Mouse (Mus musculus): Measurements from ENCODE around the gene Treml1. TPM values are rescaled to one million over a fixed set of nuclear protein-coding genes. Genes with fewer than 3 reads are reported as not detected.
A peak's percentile ranks its signal among the peaks of the same experiment; 100 is the strongest.

Treml1 gene
- total and polyA plus RNA-seq, 2 experiments from 2014 or later: 0.21 to 0.66 TPM

- Histone ChIP-seq H3K4me3 (ENCODE audit: low read depth, low read length) (peak overlapping the region; percentile 46), H3K9ac (replicated peaks; ENCODE audit: low read length, poor library complexity, severe bottlenecking) (peak overlapping the region; percentile 55), H3K4me1 (ENCODE audit: insufficient read depth, low read length) (no peaks in the 10 kb centered on the region), H3K4me2 (ENCODE audit: low read depth, low read length, poor library complexity, severe bottlenecking) (peak overlapping the region; percentile 76), H3K36me3 (ENCODE audit: insufficient read depth, low read length) (0 out of 2 replicates have a peak, but pooled peaks cover 1% of the 10 kb centered on the region), H3K27ac (ENCODE audit: low read depth, low read length) (peak overlapping the region; percentile 87), H3K9me3 (ENCODE audit: low read length) (no peaks in the 10 kb centered on the region), H3K27me3 (ENCODE audit: insufficient read depth, low read length) (no peaks in the 10 kb centered on the region)
- peak; percentile 4 for ATAC-seq (ENCODE audit: low FRiP score)
- DNase-seq (ENCODE audit: low spot score): peak; percentile 51
- WGBS: 1% methylated on average over 13 of the region's 13 CpGs
- TF ChIP-seq CTCF (IDR thresholded peaks at IDR 0.05): no peak
Observed at GRCm38 (mm10) chr17:48410299-48410785, 50.6 kb downstream of the Treml1 start.

- H3K4me2 ChIP-seq (ENCODE audit: low read depth, low read length, poor library complexity, severe bottlenecking): peak overlapping the region; percentile 76
- 0 out of 2 replicates have a peak, but pooled peaks cover 4% of the 10 kb centered on the region for H3K36me3 ChIP-seq (ENCODE audit: insufficient read depth, low read length)
- ATAC-seq (ENCODE audit: low FRiP score) (no peak), DNase-seq (ENCODE audit: low spot score) (no peak)
- TF ChIP-seq CTCF (IDR thresholded peaks at IDR 0.05): no peak
- H3K4me3 ChIP-seq (ENCODE audit: low read depth, low read length): peak overlapping the region; percentile 46
- peak overlapping the region; percentile 87; the same call in 1 of the 2 replicates for H3K27ac ChIP-seq (ENCODE audit: low read depth, low read length)
- H3K9me3 ChIP-seq (ENCODE audit: low read length): no peaks in the 10 kb centered on the region
- H3K27me3 ChIP-seq (ENCODE audit: insufficient read depth, low read length): no peaks in the 10 kb centered on the region
- 39% methylated on average over 8 of the region's 8 CpGs for WGBS
- H3K9ac ChIP-seq (replicated peaks; ENCODE audit: low read length, poor library complexity, severe bottlenecking): peak overlapping the region; percentile 55
- H3K4me1 ChIP-seq (ENCODE audit: insufficient read depth, low read length): no peaks in the 10 kb centered on the region
Observed at GRCm38 (mm10) chr17:48411241-48411640, 51.5 kb downstream of the Treml1 start.

- Histone ChIP-seq H3K4me1 (ENCODE audit: insufficient read depth, low read length) (no peaks in the 10 kb centered on the region), H3K9ac (replicated peaks; ENCODE audit: low read length, poor library complexity, severe bottlenecking) (no peak overlapping the region), H3K4me3 (ENCODE audit: low read depth, low read length) (no peak overlapping the region), H3K27me3 (ENCODE audit: insufficient read depth, low read length) (no peaks in the 10 kb centered on the region), H3K27ac (ENCODE audit: low read depth, low read length) (no peak overlapping the region), H3K9me3 (ENCODE audit: low read length) (no peaks in the 10 kb centered on the region), H3K36me3 (ENCODE audit: insufficient read depth, low read length) (0 out of 2 replicates have a peak, but pooled peaks cover 4% of the 10 kb centered on the region), H3K4me2 (ENCODE audit: low read depth, low read length, poor library complexity, severe bottlenecking) (no peak overlapping the region)
- ATAC-seq (ENCODE audit: low FRiP score) (no peak), DNase-seq (ENCODE audit: low spot score) (peak; percentile 28)
- WGBS: 84% methylated on average over 7 of the region's 7 CpGs
- no peak for TF ChIP-seq CTCF (IDR thresholded peaks at IDR 0.05)
Observed at GRCm38 (mm10) chr17:48416011-48416410, 56.3 kb downstream of the Treml1 start.

Other genes starting within 250 kb of the Treml1 start
- gene 9830107B12Rik, start 213.6 kb upstream of the Treml1 start, total RNA-seq (2014; rRNA removed): not detected in 2 replicates
- not detected in 2 replicates for gene 9830107B12Rik, start 213.6 kb upstream of the Treml1 start, polyA plus RNA-seq (2015; fragmentation: Nextera tagmentation; extraction: Ambion mirVana)
- not detected in 2 replicates for gene A530064D06Rik, start 192.6 kb upstream of the Treml1 start, total RNA-seq (2014; rRNA removed)
- not detected in 2 replicates for gene A530064D06Rik, start 192.6 kb upstream of the Treml1 start, polyA plus RNA-seq (2015; fragmentation: Nextera tagmentation; extraction: Ambion mirVana)
- not detected in 2 replicates for gene Trem1, start 127.1 kb upstream of the Treml1 start, total RNA-seq (2014; rRNA removed)
- gene Trem1, start 127.1 kb upstream of the Treml1 start, polyA plus RNA-seq (2015; fragmentation: Nextera tagmentation; extraction: Ambion mirVana): not detected in 2 replicates
- gene Trem3, start 112.1 kb upstream of the Treml1 start, total RNA-seq (2014; rRNA removed): not detected in 2 replicates
- gene Trem3, start 112.1 kb upstream of the Treml1 start, polyA plus RNA-seq (2015; fragmentation: Nextera tagmentation; extraction: Ambion mirVana): not detected in 2 replicates
- 0.27 TPM in 1 of 2 replicates, not detected in the other for gene Treml4, start 95.6 kb upstream of the Treml1 start, total RNA-seq (2014; rRNA removed)
- gene Treml4, start 95.6 kb upstream of the Treml1 start, polyA plus RNA-seq (2015; fragmentation: Nextera tagmentation; extraction: Ambion mirVana): 0.16 and 0.22 TPM in 2 replicates
- 0.42 and 0.49 TPM in 2 replicates for gene Treml2, start 60.4 kb upstream of the Treml1 start, total RNA-seq (2014; rRNA removed)
- gene Treml2, start 60.4 kb upstream of the Treml1 start, polyA plus RNA-seq (2015; fragmentation: Nextera tagmentation; extraction: Ambion mirVana): 0.06 and 0.07 TPM in 2 replicates
- 0.16 TPM in 1 of 2 replicates, not detected in the other for gene B430306N03Rik, start 43.8 kb upstream of the Treml1 start, total RNA-seq (2014; rRNA removed)
- gene B430306N03Rik, start 43.8 kb upstream of the Treml1 start, polyA plus RNA-seq (2015; fragmentation: Nextera tagmentation; extraction: Ambion mirVana): 0.06 and 0.10 TPM in 2 replicates
- gene Trem2, start 13.5 kb upstream of the Treml1 start, total RNA-seq (2014; rRNA removed): 10.9 and 23.6 TPM in 2 replicates
- gene Trem2, start 13.5 kb upstream of the Treml1 start, polyA plus RNA-seq (2015; fragmentation: Nextera tagmentation; extraction: Ambion mirVana): 8.2 and 8.4 TPM in 2 replicates
- gene Nfya, start 50.0 kb downstream of the Treml1 start, total RNA-seq (2014; rRNA removed): 22.7 and 30.9 TPM in 2 replicates
- 3.8 and 4.1 TPM in 2 replicates for gene Nfya, start 50.0 kb downstream of the Treml1 start, polyA plus RNA-seq (2015; fragmentation: Nextera tagmentation; extraction: Ambion mirVana)
- gene Oard1, start 50.1 kb downstream of the Treml1 start, total RNA-seq (2014; rRNA removed): 12.9 and 15.0 TPM in 2 replicates
- gene Oard1, start 50.1 kb downstream of the Treml1 start, polyA plus RNA-seq (2015; fragmentation: Nextera tagmentation; extraction: Ambion mirVana): 28.0 and 30.2 TPM in 2 replicates
- 0.11 and 0.80 TPM in 2 replicates for gene Apobec2, start 73.0 kb downstream of the Treml1 start, total RNA-seq (2014; rRNA removed)
- gene Apobec2, start 73.0 kb downstream of the Treml1 start, polyA plus RNA-seq (2015; fragmentation: Nextera tagmentation; extraction: Ambion mirVana): 0.31 and 0.32 TPM in 2 replicates
- gene Tspo2, start 91.6 kb downstream of the Treml1 start, total RNA-seq (2014; rRNA removed): 0.22 and 0.85 TPM in 2 replicates
- 0.74 and 1.4 TPM in 2 replicates for gene Tspo2, start 91.6 kb downstream of the Treml1 start, polyA plus RNA-seq (2015; fragmentation: Nextera tagmentation; extraction: Ambion mirVana)
- gene Unc5cl, start 95.0 kb downstream of the Treml1 start, total RNA-seq (2014; rRNA removed): 0.19 and 0.49 TPM in 2 replicates
- gene Unc5cl, start 95.0 kb downstream of the Treml1 start, polyA plus RNA-seq (2015; fragmentation: Nextera tagmentation; extraction: Ambion mirVana): 0.06 and 0.32 TPM in 2 replicates

Measured in midbrain, postnatal 0 days (tissue).